ENCODE assay signal across 8 mouse cellular contexts in genomic region chr11:110427159-110427561, GRCm38 (mm10). TPM values are rescaled to one million over a fixed set of nuclear protein-coding genes. Genes with fewer than 3 reads are reported as not detected.
DNase-seq lines count a peak whose midpoint lies in the region; ATAC-seq and TF ChIP-seq lines count a peak whose summit lies in the region.

No protein-coding gene starts in this region.

- no peaks in the 10 kb centered on the region for H3K9me3 ChIP-seq in liver, embryonic 11.5 days (ENCODE audit: control insufficient read depth, low read length)

- H3K27ac ChIP-seq in spleen, adult 2 months (ENCODE audit: insufficient read depth, low read length): peak overlapping the region; percentile 78
- H3K27ac ChIP-seq in liver, embryonic 11.5 days (ENCODE audit: low read depth, low read length): no peak overlapping the region

- no peaks in the 10 kb centered on the region for H3K36me3 ChIP-seq in spleen, adult 2 months (ENCODE audit: control insufficient read depth, insufficient read depth, low read length)
- H3K36me3 ChIP-seq in liver, embryonic 11.5 days (ENCODE audit: control insufficient read depth, insufficient read depth, low read length): no peaks in the 10 kb centered on the region

- 23% methylated on average over 11 of the region's 11 CpGs for WGBS in spleen, adult 2 months
- 54% methylated on average over 11 of the region's 11 CpGs for WGBS in liver, embryonic 11.5 days

- ATAC-seq in liver, embryonic 11.5 days (replicated peaks; ENCODE audit: low FRiP score): peak; percentile 47; the same call in 1 of the 2 replicates

- DNase-seq in adrenal gland, adult 2 months: peak; percentile 41
- no peak for DNase-seq in adrenal gland, adult 8-10 months
- peak in 1 of 2 experiments; percentile 61 for DNase-seq in spleen, adult 2 months (ENCODE audit: low read depth in 1 of 2, low spot score in 2 of 2)
- DNase-seq in spleen, adult 12 weeks (ENCODE audit: low spot score): no peak
- DNase-seq in liver, embryonic 11.5 days (ENCODE audit: low spot score): no peak
- no peak for DNase-seq in thymus, postnatal 10 days (ENCODE audit: low spot score in 2 of 2)
- no peak for DNase-seq in gastrocnemius, postnatal 10 days
- no peak for DNase-seq in frontal cortex, postnatal 36 days (ENCODE audit: low spot score in 2 of 2)

- no peaks in the 10 kb centered on the region for H3K27me3 ChIP-seq in spleen, adult 2 months (ENCODE audit: control insufficient read depth, insufficient read depth, low read length)
- no peaks in the 10 kb centered on the region for H3K27me3 ChIP-seq in liver, embryonic 11.5 days (replicated peaks; ENCODE audit: control insufficient read depth, insufficient read depth, low read length)

- no peak overlapping the region for H3K9ac ChIP-seq in liver, embryonic 11.5 days (ENCODE audit: low read depth, low read length)

- peaks cover 15% of the 10 kb centered on the region; the same call in 1 of the 2 replicates for H3K4me1 ChIP-seq in spleen, adult 2 months (ENCODE audit: control insufficient read depth, insufficient read depth, insufficient read length)
- H3K4me1 ChIP-seq in liver, embryonic 11.5 days (replicated peaks; ENCODE audit: control insufficient read depth, insufficient read depth, low read length): peaks cover 6% of the 10 kb centered on the region

- TF ChIP-seq POLR2A in spleen, adult 2 months (IDR thresholded peaks at IDR 0.05; ENCODE audit: low read depth, low read length): no peak

- H3K4me3 ChIP-seq in spleen, adult 2 months (ENCODE audit: extremely low read depth, insufficient read depth, insufficient read length): peak overlapping the region; percentile 14; the same call in 1 of the 2 replicates
- no peak overlapping the region for H3K4me3 ChIP-seq in liver, embryonic 11.5 days (ENCODE audit: low read depth, low read length)

- no peak overlapping the region for H3K4me2 ChIP-seq in liver, embryonic 11.5 days

- no peak for TF ChIP-seq CTCF in spleen, adult 2 months (IDR thresholded peaks at IDR 0.05; ENCODE audit: extremely low read depth, insufficient read depth, insufficient read length, insufficient replicate concordance)

RNA-seq across cellular contexts. Expression of gene Map2k6, which starts 28.2 kb away (rescaled TPM):
- total RNA-seq in adrenal gland, adult 2 months (2021): 1 to 10 TPM; 4.0 to 4.4 TPM
- 0.42 and 0.45 TPM in 2 replicates for polyA plus RNA-seq in adrenal gland, adult 2 months (2012; rRNA removed)
- total RNA-seq in adrenal gland, adult 8-10 months (2022): 1 to 10 TPM; 1.7 to 7.9 (median 5.0) TPM
- polyA plus RNA-seq in spleen, adult 2 months (2012; rRNA removed): 2.1 and 2.8 TPM in 2 replicates
- polyA plus RNA-seq in liver, embryonic 11.5 days (2014; fragmentation: Nextera tagmentation; extraction: Ambion mirVana): 14.8 and 15.0 TPM in 2 replicates
- 10 to 100 TPM; 25.2 to 31.6 TPM for total RNA-seq in gastrocnemius, postnatal 10 days (2021)
